Mouse (Mus musculus): Measurements from ENCODE around the gene Farp1.

DNA sequence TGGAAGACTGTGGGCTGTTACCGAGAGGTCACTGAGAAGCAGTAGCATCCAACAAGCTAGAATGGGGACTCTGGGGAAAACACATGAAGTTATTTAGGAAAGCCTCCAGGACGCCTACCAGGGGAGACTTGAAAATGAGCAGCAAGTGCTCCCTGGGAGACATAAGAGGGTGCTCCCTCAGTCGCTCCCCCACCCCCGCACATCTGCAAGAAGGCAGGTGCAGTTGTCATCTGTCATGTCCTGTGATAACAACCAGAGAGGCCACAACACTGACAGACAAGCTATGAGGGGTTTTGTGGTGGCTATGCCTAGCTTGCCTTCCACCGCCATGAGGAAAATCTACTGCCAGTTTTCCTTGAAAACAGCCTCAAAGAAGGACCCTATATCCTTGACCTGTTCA is 287.1 kb downstream of the Farp1 start:
- no peak for TF ChIP-seq CTCF (IDR thresholded peaks at IDR 0.05; ENCODE audit: control insufficient read depth, insufficient read depth, insufficient read length)
- no peak for TF ChIP-seq USF1 (IDR thresholded peaks at IDR 0.05; ENCODE audit: low read depth)
- no peak for TF ChIP-seq MYOD1 (IDR thresholded peaks at IDR 0.05; ENCODE audit: control insufficient read depth, insufficient read length, low read depth)
- TF ChIP-seq CEBPB (IDR thresholded peaks at IDR 0.05; ENCODE audit: low read depth), result no peak
- no peak for TF ChIP-seq MYOG (IDR thresholded peaks at IDR 0.05; ENCODE audit: control insufficient read depth, extremely low read depth, insufficient read length)
- no peak for TF ChIP-seq MAX (IDR thresholded peaks at IDR 0.05)
- TF ChIP-seq FOSL1 (IDR thresholded peaks at IDR 0.05; ENCODE audit: insufficient read depth, low read length, poor library complexity, severe bottlenecking), result no peak
